Mouse (Mus musculus) heart, adult 2 months (tissue): ENCODE measurements around the gene Rtp1.

Experiments used
- EP300 ChIP-seq: fragments of 200-500 bp; IDR thresholded peaks from 2 replicates; pipeline ENCODE4 v1.6.1; 2011; ENCODE audit warnings: low read depth, low read length, control low read depth; ENCODE audit not compliant: insufficient read depth
- POLR2A ChIP-seq: fragments of 200-500 bp; IDR thresholded peaks from 2 replicates; pipeline ENCODE4 v1.6.1; 2011; ENCODE audit warnings: mild to moderate bottlenecking, low read depth, low read length, control low read depth; ENCODE audit not compliant: insufficient read depth

DNA sequence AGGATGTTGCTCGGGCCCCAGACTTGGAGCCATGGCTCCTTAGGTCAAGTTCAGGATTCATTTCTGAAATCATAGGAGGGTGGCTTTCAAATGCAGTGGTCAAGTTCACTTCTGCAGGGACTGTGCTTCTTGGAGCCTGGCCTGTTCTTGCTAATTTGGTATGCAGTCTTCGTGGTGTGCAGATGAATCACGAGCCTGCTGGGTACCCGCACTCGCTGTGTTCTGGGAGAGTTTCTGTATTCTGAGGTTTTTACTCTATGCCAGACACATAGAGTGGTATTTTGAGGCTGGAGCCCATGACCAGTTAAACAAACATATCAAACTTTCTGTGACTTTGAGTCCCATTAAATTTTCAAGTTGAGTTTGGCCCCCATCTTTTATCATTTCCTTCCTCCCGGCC is 25.4 kb downstream of the Rtp1 start:
- TF ChIP-seq EP300 = no peak
- TF ChIP-seq POLR2A = no peak
